Mouse (Mus musculus): ENCODE results near the gene Fam69a.
"Not testable (repeated sequence)": the region's sequence is repeated elsewhere in the genome, so short reads cannot be mapped to it uniquely, and the experiment has no call there.

The Fam69a gene

DNA sequence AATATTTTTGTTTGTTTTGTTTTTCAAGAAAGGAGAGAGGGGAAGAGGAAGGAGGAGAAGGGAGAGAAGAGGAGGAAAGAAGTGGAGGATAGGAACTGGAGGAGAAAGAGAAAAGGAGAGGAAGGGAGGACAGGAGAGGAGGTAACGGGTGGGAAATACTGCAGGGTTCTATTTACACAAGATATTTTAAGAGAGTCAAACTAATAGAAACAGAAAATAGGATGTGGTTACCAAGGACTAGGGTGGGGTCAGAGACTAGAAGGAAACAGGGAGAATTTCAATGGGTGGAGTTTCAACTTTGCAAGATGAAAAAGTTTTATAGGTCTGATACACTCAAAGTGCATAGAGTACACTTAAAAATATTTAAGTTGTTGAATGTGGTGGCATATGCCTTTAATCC, 7.0 kb downstream of the Fam69a start:
- DNase-seq (ENCODE audit: low spot score in 2 of 2) = no peak

DNA sequence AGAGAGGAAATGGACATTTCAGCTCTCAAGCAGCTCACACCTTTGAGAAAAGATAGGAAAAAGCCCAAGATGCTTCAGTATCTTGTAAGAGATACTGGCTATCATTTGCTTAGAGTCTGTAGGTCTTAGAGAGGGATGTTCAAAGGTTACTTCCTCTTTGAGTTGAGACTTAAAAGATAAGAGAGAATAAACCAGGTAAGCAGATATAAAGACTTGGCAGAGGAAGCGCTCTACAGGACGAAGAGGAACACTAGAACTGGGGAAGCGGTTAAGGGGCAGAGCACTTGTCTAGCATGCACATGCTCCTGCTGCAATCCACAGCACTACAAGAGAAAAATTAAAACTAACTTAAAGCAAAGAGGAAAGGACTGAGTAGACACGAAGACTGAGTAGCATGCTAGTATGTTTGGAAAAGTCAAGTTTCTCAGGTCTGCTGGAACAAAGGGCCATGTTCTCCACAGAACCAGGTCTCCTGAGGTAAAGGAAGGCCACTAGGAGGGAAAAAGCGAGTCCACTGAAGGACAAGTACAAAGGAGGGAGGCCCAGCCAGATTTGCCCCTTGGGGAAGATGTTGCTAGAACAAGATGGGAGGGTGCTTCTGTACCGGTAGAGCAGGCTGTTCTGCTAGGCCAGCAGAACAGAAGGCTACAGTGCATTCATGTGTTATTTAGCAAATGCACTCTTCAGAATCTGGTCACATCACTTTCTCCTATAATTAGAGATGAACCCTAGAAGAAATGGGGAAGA, 8.4 kb downstream of the Fam69a start:
- no peak for DNase-seq (ENCODE audit: low spot score in 2 of 2)

DNA sequence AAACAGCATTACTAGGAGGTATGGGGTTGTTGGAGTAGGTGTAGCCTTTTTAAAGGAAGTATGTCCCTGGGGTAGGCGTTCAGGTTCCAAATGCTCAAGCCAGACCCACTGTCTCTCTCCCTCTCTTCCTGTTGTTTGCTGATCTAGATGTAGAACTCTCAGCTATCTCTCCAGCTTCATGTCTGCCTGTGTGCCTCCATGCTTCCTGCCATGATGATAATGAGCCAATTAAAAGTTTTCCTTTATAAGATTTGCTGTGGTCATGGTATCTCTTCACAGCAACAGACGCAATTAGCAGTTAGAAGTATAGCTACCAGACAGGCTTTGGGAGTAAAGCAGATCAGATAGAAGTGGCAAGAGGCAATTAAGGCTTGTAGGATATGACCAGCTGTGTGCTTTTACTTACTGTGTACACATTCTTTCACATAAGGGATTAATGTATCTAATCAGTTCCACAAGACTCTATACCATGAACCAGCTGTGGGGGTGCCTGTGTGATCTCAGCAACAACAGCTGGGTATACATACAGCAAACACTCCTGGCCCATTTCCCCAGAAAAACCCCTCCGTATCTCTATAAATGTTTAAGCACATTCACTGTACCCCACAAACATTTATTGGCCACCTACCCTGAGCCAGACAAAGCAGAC, 9.1 kb downstream of the Fam69a start:
- DNase-seq (ENCODE audit: low spot score in 2 of 2) = no peak

DNA sequence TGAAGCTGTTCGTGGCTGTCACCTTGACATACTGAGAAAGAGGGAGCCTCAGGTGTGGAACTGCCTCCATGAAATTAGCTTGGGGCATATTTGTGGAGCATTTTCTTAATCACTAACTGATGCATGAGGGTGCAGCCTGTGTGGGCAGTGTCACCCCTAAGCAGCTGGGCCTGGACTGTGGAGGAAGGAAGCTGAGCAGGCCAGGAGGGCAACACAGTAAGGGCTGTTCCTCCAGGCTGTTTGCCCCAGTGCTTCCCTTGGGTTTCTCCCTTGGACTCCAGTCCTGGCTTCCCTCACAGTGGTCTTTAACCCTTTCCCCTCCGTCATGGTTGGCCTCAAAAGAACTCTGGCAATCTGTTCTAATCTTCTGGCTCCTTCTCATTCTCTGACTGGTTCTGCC, 13.6 kb downstream of the Fam69a start:
- DNase-seq (ENCODE audit: low spot score in 2 of 2) = no peak

DNA sequence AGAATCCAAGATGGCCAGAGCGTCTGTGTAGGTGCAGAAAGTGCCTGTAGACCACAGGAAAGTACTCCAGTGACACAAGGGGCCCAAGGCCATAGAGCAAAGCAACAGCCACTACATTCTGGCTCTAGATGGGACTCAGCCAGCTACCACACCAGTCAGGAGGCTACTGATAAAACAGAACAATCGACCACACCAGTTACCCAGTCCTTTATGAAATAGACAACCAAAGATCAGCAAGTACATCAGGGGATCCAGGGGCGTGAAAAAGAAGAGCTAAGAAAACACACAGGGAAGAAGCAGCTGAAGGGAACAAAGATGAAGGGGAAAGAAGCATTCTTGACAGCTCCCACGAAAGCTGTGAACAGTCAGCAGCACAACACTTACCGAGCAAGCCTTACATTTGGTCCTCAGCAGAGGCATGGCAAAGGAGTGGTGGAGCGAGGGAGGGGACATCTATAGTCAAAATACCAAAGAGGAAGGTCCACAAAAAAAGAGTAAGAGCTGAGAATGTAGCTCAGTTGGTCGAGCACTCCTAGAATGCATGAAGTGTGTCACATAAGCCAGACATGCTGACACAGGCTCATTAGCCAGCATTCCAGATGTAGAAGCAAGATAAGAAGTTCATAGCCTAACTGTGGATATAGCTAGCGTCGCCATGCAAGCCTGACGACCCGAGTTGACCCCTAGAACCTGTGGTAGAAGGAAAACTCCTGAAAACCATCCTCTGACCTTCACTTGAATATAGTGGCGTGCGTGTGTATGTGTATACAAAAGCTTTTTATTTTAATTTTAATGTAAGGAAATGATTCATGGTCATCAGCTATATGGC, 14.2 kb downstream of the Fam69a start:
- DNase-seq (ENCODE audit: low spot score in 2 of 2) = no peak

DNA sequence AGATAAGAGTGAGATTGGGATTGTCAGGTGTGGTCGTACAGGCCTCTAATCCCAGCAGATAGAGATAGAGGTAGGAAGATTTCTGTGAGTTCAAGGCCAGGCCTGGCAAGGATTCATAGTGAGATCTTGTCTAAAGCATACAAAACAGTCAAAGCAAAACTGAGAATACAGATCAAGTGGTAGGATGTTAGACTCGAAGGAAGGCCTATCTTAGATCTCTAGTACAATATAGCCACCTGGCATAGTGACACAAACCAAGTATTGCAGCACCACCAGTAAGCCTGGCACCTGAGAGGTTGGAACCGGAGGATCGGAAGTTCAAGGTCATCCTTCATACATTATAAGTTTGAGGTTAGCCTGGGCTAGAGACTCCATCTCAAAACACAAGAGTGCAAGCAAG, 15.8 kb downstream of the Fam69a start:
- no peak for DNase-seq (ENCODE audit: low spot score in 2 of 2)

DNA sequence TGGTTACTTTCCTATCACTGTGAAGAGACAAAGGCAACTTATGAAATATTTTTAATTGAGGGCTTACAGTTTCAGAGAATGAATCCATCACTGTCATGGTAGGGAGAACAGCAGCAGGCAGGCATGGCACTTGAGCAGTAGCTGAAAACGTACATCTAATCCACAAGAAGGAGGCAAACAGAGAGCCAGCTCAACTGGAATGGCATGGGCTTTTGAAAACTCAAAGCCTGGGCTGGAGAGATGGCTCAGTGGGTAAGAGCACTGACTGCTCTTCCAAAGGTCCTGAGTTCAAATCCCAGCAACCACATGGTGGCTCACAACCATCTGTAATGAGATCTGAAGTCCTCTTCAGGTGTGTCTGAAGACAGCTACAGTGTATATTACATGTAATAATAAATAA, 17.1 kb downstream of the Fam69a start:
- not testable (repeated sequence) for DNase-seq (ENCODE audit: low spot score in 2 of 2)

DNA sequence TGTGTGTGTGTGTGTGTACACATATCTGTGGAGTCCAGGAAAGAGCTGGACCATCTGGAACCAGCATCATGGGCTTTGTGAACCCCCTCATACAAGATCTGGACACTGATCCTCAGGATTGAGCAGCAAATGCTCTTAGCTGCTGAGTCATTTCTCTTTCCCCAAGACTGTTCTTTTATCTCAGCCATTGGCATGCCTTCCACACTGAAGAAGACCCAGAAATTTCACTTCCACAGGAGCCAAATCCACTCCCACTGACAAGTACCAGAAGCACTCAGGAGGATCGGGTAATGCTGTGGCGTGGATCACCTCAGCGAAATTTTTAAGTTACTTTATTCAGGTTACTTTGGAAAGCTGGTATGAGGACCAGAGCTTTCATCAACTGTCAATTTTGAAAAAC, 18.8 kb downstream of the Fam69a start:
- DNase-seq (ENCODE audit: low spot score in 2 of 2) = no peak

DNA sequence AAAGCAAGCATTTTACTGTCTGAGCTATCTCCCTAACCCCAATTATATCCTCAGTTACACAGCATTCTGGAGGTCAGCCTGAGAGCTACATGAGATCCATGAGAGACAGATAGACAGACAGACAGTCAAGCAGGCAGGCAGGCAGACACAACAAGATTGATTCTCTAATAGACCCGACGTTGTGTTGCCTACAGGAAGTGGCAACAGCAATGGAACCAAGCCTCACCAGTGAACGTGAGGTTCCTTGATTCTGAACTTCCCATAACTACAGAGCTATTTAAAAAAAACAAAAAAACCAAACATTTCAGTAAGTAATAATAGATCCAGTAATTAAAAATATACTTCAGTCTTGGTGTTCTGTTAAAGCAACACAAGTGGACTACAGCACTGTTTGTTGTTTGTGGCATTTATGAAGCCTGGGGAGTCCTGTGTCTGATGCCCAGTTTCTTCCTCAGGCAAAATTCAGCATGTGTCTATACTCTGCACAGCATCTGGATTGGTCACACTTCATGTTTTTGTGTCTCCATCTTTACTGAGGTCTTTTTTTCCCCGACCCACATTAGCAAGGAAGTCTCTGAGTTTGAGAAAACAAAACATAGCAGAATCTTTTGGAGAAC, 19.9 kb downstream of the Fam69a start:
- DNase-seq (ENCODE audit: low spot score in 2 of 2) = no peak

DNA sequence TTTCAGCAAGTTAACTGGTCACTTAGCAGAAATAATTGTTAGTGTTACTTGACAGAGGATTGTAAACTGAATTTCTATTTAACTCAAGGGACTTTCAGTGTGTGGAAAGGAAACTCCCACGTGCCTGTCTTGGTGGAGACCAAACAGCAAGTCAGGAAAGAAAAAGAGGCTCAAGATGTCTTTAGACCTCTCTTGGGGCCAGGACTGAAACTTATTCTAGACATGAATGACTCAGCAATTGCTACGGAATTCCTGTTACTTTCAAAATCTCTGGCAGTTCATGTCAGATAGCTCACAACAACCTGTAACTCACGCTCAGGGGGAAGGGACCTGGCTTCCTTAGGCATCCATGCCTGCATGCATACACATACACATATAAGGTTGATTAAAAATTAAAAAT, 20.7 kb downstream of the Fam69a start:
- no peak for DNase-seq (ENCODE audit: low spot score in 2 of 2)

DNA sequence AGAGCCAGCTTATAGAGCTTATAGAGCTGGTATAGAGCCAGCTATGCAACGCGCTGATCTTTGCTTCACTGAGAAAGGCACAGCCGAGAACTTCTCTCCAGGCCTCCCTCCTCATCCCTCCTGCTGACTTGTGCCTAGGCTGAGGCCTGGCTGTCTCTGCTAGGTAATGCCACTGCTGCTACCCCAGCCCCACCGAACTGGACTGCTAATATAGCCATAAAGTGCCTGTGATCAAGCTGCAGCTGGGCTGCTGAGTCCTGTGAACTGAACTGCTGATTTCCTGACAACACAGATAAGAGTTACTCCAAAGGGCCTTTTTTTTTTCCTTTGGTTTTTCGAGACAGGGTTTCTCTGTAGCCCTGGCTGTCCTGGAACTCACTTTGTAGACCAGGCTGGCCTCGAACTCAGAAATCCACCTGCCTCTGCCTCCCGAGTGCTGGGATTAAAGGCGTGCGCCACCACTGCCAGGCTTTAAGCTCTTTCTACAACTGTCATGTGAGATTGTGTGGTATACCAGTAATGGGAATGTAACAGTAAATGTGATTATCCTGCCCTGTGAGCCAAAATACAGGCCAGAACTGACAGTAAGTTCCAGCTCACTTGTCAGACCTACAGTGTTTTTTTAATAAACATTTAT, 21.4 kb downstream of the Fam69a start:
- no peak for DNase-seq (ENCODE audit: low spot score in 2 of 2)

DNA sequence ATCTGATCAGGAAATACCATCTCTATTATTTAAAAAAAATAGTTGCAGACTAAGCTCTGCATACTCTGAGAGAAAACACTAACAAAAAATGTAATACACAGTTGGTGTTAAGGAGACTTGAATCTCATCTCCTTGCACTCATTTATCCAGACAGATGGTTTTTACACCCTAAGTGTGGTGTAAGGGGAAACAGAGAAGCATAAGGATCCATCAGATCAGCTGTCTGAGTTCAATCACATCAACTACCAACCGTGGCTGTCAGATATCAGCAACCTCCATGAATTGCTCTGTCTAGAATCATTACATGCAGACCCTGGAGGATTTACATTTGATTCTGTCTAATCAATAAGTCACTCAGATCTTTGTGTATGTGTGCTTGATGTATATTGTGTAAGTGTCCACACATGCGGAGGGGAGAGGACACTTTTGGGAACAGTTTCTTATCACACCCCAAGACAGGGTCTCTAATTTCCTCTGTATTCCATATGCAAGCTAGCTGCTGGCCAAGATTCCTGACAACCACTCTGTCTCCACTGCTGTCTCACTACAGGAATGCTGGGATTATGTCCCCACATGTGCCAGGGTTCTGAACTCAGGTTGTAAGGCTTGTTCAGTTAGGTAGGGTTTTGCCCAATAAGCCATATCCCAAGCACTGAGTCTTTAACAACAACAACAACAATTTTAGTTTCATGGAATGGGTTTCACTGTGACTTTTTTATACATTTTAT, 22.7 kb downstream of the Fam69a start:
- DNase-seq (ENCODE audit: low spot score in 2 of 2) = no peak

DNA sequence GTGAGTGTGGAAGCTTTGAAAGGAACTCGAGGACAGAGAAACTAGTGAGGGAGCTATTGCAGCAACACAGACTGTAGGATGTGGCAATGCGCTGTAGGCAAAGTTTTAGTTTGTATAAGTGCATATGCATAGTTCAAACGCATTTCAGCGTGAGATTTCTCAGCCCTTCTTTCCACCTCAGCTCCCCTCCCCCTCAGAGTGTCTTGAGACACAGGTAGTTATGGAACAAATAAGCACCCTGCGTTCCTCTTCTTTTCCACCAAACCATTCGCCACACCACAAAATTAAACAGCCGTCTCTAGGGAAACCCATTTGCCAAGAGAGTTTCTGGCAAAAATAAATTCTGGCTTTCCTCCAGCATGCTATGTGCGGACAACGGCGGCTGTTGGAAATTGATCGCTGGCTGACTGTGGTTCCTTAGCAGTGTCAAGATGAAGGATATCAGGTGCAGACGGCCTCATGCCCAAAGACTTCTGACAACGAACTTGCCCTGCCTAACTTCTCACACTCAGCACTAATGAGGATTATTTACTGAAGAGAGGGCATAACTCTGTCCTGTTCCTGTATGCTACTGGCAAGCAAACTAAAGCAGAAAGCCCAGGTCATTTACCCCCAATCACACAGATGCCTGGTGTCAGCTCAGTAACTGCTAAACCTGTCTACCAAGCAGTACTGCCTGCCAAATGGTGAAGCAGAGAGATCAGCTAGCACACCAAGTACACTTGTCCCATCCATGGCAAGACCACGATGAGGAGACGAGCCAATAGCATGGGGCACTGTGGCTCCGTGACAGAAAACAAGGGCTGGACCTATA, 25.2 kb downstream of the Fam69a start:
- peak; percentile 45 to 58 for DNase-seq (ENCODE audit: low spot score in 2 of 2)

DNA sequence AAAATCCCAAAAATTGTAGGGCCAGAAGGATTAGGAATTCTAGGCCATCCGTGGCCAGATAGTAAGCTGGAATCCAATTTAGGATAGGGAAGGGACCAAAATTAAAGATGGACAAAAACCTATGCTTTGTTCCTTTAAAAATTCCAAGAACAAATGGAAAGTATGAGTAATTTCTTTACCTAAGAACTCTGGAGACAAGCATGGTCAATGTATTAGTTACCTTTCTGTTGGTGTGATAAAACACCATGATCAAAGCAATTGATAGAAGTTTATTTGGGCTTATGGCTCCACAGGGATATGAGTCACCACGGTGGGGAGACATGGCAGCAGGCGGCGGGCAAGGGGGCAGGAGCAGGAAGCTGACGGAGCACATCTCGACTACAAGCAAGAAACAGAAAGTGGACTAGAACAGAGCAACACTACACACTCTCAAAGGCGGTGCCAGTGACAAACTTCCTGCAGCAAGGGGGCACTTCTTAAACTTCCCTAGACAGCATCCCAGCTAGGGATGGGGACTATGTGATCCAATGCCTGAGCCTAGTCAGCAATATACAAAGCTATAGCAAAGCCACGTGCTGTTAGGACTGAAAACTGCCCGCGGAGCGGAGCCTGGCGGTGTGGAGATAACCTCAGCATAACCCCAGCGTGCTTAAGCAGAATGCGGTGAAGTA, 26.2 kb downstream of the Fam69a start:
- DNase-seq (ENCODE audit: low spot score in 2 of 2) = no peak

DNA sequence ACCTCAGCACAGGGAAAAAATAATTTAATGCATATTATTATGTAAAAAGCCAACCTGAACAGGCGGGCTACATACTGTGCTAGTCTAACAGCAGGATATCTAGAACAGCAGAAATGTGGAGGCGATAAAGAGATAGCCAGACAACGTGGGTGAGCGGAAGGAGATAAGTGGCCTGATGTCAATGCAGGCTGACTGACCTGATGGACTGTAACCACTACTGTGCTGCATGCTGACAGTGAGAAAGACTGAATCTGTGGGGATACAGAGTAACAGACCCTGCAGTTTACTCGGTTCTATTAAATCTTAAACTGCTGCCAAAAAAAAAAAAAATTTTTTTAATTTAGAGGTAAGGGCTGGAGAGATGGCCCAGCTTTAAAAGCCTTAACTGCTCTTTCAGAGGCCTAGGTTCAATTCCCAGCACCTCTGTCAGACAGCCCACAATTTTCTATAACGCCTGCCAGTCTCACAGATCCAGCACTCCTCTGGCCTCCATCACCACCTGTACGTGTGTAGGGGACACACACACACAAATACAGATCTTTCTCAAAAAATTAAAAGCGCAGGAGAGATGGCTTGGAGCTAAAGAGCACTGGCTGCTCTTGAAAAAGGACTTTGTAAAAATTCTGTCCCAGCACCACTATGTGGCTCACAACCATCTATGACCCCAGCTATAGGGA, 27.1 kb downstream of the Fam69a start:
- DNase-seq (ENCODE audit: low spot score in 2 of 2) = no peak

DNA sequence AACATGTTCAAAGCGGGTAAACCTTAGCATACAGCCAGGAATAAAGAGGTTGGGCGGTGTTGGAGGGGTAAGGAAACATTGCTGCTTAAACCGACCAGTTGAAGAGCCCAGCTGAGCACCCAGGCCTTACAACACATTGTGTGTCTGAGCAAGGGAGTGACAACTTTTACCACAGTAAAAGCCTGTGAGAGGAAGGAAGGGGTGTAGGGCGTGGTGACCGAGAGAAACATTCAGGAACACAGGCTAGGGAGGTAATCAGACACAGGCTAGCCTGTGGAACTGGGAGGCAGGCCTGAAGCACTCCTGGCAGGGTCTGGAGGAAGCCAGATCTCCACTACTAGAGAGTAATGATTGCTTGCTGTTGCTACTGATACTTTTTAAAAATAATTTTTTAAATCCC, 36.2 kb downstream of the Fam69a start:
- no peak for DNase-seq (ENCODE audit: low spot score in 2 of 2)

DNA sequence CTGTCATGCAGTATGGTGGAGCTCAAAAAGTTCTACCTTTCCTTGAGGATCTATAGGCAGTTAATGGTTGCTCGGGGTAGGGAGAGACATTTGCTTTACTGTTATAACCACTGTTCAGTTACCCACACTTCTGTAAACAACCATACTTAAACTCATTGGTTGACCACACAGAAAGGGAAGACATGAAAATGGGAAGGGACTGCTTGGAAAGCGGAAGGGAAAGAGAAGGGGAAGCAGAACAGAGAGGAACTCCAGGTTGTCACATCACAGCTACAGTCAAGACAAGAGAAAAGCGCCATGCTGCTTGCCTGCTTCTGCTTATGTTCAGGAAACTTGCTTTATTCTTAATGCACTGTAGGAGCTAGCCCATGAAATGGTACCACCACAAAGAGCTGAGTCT, 37.3 kb downstream of the Fam69a start:
- no peak for DNase-seq (ENCODE audit: low spot score in 2 of 2)

DNA sequence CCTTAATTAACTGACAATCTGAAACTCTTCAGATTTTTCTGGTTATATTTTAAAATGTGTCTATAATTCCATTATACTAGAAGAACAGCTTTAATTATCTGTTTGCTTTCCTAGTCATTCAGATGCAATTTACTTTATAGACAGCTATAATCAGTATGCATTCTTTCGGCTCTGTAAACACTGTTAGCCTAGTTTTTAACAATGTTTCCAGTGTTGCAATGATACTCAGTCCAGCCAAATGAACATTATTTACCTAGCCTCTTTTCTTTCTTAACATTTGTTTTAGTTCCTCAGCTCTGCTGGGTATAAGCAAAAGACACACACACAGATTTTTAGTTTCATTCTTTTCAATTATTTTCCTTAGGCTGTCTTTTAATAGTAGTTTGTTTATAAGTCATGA, 38.0 kb downstream of the Fam69a start:
- DNase-seq (ENCODE audit: low spot score in 2 of 2) = no peak

DNA sequence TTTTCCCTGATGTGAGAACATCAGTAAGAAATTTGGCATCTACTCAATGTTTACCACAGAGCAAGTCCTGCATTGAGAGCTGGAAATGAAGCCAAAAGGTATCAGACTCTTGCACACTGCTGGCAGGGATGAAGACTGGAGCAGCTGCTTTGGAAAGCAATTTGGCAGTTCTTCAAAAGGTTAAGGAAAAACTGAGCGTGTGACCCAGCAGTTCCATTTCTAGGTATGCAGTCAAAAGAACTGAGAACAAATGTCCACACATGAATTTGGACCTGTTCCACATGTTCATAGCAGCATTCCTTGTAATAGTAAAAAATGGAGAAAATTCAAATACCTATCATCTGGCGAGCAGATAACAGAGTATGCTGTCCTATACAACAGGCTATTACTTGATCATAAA, 39.3 kb downstream of the Fam69a start:
- no peak for DNase-seq (ENCODE audit: low spot score in 2 of 2)
